ENCODE assay signal across 8 mouse cellular contexts in genomic region chr11:83039796-83040195, GRCm38 (mm10). TPM values are rescaled to one million over a fixed set of nuclear protein-coding genes. Genes with fewer than 3 reads are reported as not detected.
A peak's percentile ranks its signal among the peaks of the same experiment; 100 is the strongest.
DNase-seq lines count a peak whose midpoint lies in the region; ATAC-seq and TF ChIP-seq lines count a peak whose summit lies in the region.

No protein-coding gene starts in this region.

- no peaks in the 10 kb centered on the region for H3K27me3 ChIP-seq in lung, postnatal 0 days (replicated peaks; ENCODE audit: insufficient read depth, low read length)
- no peaks in the 10 kb centered on the region for H3K27me3 ChIP-seq in hindbrain, postnatal 0 days (ENCODE audit: insufficient read depth, low read length)
- H3K27me3 ChIP-seq in small intestine, adult 2 months (ENCODE audit: control insufficient read depth, insufficient read depth, low read length) = no peaks in the 10 kb centered on the region

- no peak for TF ChIP-seq EP300 in lung, postnatal 0 days (IDR thresholded peaks at IDR 0.05)

- no peaks in the 10 kb centered on the region for H3K36me3 ChIP-seq in lung, postnatal 0 days (ENCODE audit: insufficient read depth, low read length)
- H3K36me3 ChIP-seq in hindbrain, postnatal 0 days (ENCODE audit: insufficient read depth, low read length) = no peaks in the 10 kb centered on the region
- no peaks in the 10 kb centered on the region for H3K36me3 ChIP-seq in small intestine, adult 2 months (ENCODE audit: control insufficient read depth, insufficient read depth, low read length)

- H3K4me3 ChIP-seq in lung, postnatal 0 days (ENCODE audit: low read depth, low read length) = peak overlapping the region; percentile 6; the same call in 1 of the 2 replicates
- no peak overlapping the region for H3K4me3 ChIP-seq in lung, adult 2 months (replicated peaks; ENCODE audit: extremely low read depth, low read depth, low read length)
- no peak overlapping the region for H3K4me3 ChIP-seq in hindbrain, postnatal 0 days (ENCODE audit: low read length)
- H3K4me3 ChIP-seq in small intestine, adult 2 months (ENCODE audit: low read depth, low read length) = peak overlapping the region; percentile 51

- peak; percentile 37 for DNase-seq in CD4-positive, CD25-positive, alpha-beta regulatory T cell, adult 2 months (ENCODE audit: low read depth, low spot score)
- no peak for DNase-seq in lung, postnatal 0 days (ENCODE audit: low spot score)
- DNase-seq in lung, adult 2 months = no peak
- no peak for DNase-seq in hindbrain, postnatal 0 days (ENCODE audit: low spot score)
- no peak for DNase-seq in layer of hippocampus, adult 8-10 months (ENCODE audit: low spot score in 2 of 2)
- no peak for DNase-seq in gastrocnemius, adult 18-20 months (ENCODE audit: low spot score)

- ATAC-seq in CD4-positive, CD25-positive, alpha-beta regulatory T cell, adult 4 months = no peak
- no peak for ATAC-seq in lung, postnatal 0 days
- no peak for ATAC-seq in hindbrain, postnatal 0 days

- H3K4me2 ChIP-seq in lung, postnatal 0 days (replicated peaks; ENCODE audit: low read depth, low read length) = peak overlapping the region; percentile 42
- peak overlapping the region; percentile 11; the same call in 1 of the 2 replicates for H3K4me2 ChIP-seq in hindbrain, postnatal 0 days (ENCODE audit: low read depth, low read length)

- no peaks in the 10 kb centered on the region for H3K9me3 ChIP-seq in lung, postnatal 0 days (ENCODE audit: low read length)
- no peaks in the 10 kb centered on the region for H3K9me3 ChIP-seq in hindbrain, postnatal 0 days (ENCODE audit: low read length)

- WGBS in lung, postnatal 0 days = 17% methylated on average over 19 of the region's 19 CpGs
- 8% methylated on average over 19 of the region's 19 CpGs for whole genome bisulfite sequencing in lung, adult 2 months
- WGBS in hindbrain, postnatal 0 days = 17% methylated on average over 19 of the region's 19 CpGs
- WGBS in small intestine, adult 2 months = 17% methylated on average over 19 of the region's 19 CpGs

- no peak overlapping the region for H3K27ac ChIP-seq in lung, postnatal 0 days (ENCODE audit: low read length)
- H3K27ac ChIP-seq in hindbrain, postnatal 0 days = no peak overlapping the region
- no peak overlapping the region for H3K27ac ChIP-seq in small intestine, adult 2 months (ENCODE audit: insufficient read depth, low read depth, low read length)

- no peaks in the 10 kb centered on the region for H3K4me1 ChIP-seq in lung, postnatal 0 days (ENCODE audit: insufficient read depth, low read depth, low read length)
- H3K4me1 ChIP-seq in lung, adult 2 months (ENCODE audit: control insufficient read depth, insufficient read depth, low read length) = no peaks in the 10 kb centered on the region
- no peaks in the 10 kb centered on the region for H3K4me1 ChIP-seq in hindbrain, postnatal 0 days (ENCODE audit: insufficient read depth, low read length)
- H3K4me1 ChIP-seq in small intestine, adult 2 months (ENCODE audit: control insufficient read depth, insufficient read depth, insufficient read length, low read length) = no peaks in the 10 kb centered on the region; the same call in 1 of the 2 replicates

- TF ChIP-seq CTCF in lung, postnatal 0 days (IDR thresholded peaks at IDR 0.05) = no peak
- no peak for TF ChIP-seq CTCF in lung, adult 2 months (IDR thresholded peaks at IDR 0.05; ENCODE audit: insufficient read depth, low read length)
- TF ChIP-seq CTCF in hindbrain, postnatal 0 days (IDR thresholded peaks at IDR 0.05; ENCODE audit: low read depth) = no peak
- TF ChIP-seq CTCF in small intestine, adult 2 months (IDR thresholded peaks at IDR 0.05; ENCODE audit: extremely low read depth, insufficient read length, insufficient replicate concordance, low read depth, low read length) = no peak

- H3K9ac ChIP-seq in lung, postnatal 0 days (replicated peaks; ENCODE audit: low read depth) = no peak overlapping the region
- H3K9ac ChIP-seq in hindbrain, postnatal 0 days (replicated peaks; ENCODE audit: low read length) = no peak overlapping the region

- TF ChIP-seq POLR2A in lung, adult 2 months (IDR thresholded peaks at IDR 0.05; ENCODE audit: borderline replicate concordance, extremely low read depth, low read depth, low read length) = no peak
- TF ChIP-seq POLR2A in small intestine, adult 2 months (IDR thresholded peaks at IDR 0.05; ENCODE audit: low read depth, low read length) = no peak

RNA-seq across cellular contexts. Expression of gene Slfn8, which starts 19.2 kb away (rescaled TPM):
- polyA plus RNA-seq in CD4-positive, CD25-positive, alpha-beta regulatory T cell, adult 4 months (2017; shearing (Covaris generic)) = 100 to 1,000 TPM; 109 to 141 TPM
- polyA plus RNA-seq in lung, postnatal 0 days (2015; fragmentation: Nextera tagmentation; extraction: Ambion mirVana) = 0.33 and 0.54 TPM in 2 replicates
- 0.20 and 0.60 TPM in 2 replicates for polyA plus RNA-seq in lung, adult 2 months (2012; rRNA removed)
- total RNA-seq in hindbrain, postnatal 0 days (2014; rRNA removed) = 0.42 and 0.83 TPM in 2 replicates
- 0.21 and 0.25 TPM in 2 replicates for polyA plus RNA-seq in hindbrain, postnatal 0 days (2015; fragmentation: Nextera tagmentation; extraction: Ambion mirVana)
- polyA plus RNA-seq in small intestine, adult 2 months (2012; rRNA removed) = 0.11 and 0.28 TPM in 2 replicates
- 1 to 10 TPM in 2 of 4 experiments, under 1 TPM in 2; 0.23 to 2.6 (median 1.1) TPM for total RNA-seq in layer of hippocampus, adult 8-10 months (2022)
- total RNA-seq in gastrocnemius, adult 18-20 months (2021) = under 1 TPM; 0.11 to 0.21 TPM

RNA-seq across cellular contexts. Expression of gene Slfn2, which starts 25.1 kb away (rescaled TPM):
- polyA plus RNA-seq in CD4-positive, CD25-positive, alpha-beta regulatory T cell, adult 4 months (2017; shearing (Covaris generic)) = 100 to 1,000 TPM; 806 to 834 TPM
- polyA plus RNA-seq in lung, postnatal 0 days (2015; fragmentation: Nextera tagmentation; extraction: Ambion mirVana) = 19.0 and 21.5 TPM in 2 replicates
- 6.5 and 10.1 TPM in 2 replicates for polyA plus RNA-seq in lung, adult 2 months (2012; rRNA removed)
- total RNA-seq in hindbrain, postnatal 0 days (2014; rRNA removed) = 0.36 and 1.7 TPM in 2 replicates
- 1.6 and 2.0 TPM in 2 replicates for polyA plus RNA-seq in hindbrain, postnatal 0 days (2015; fragmentation: Nextera tagmentation; extraction: Ambion mirVana)
- polyA plus RNA-seq in small intestine, adult 2 months (2012; rRNA removed) = 3.4 and 4.2 TPM in 2 replicates
- 1 to 10 TPM in 2 of 4 experiments, under 1 TPM in 2; 0.43 to 2.9 (median 0.97) TPM for total RNA-seq in layer of hippocampus, adult 8-10 months (2022)
- 1 to 10 TPM in 1 of 2 experiments, under 1 TPM in 1; 0.62 to 1.2 TPM for total RNA-seq in gastrocnemius, adult 18-20 months (2021)

RNA-seq across cellular contexts. Expression of gene Slfn9, which starts 48.2 kb away (rescaled TPM):
- 10 to 100 TPM; 10.7 to 17.9 TPM for polyA plus RNA-seq in CD4-positive, CD25-positive, alpha-beta regulatory T cell, adult 4 months (2017; shearing (Covaris generic))
- 2.2 and 3.1 TPM in 2 replicates for polyA plus RNA-seq in lung, postnatal 0 days (2015; fragmentation: Nextera tagmentation; extraction: Ambion mirVana)
- 0.32 and 0.75 TPM in 2 replicates for polyA plus RNA-seq in lung, adult 2 months (2012; rRNA removed)
- total RNA-seq in hindbrain, postnatal 0 days (2014; rRNA removed) = 1.5 and 3.2 TPM in 2 replicates
- polyA plus RNA-seq in hindbrain, postnatal 0 days (2015; fragmentation: Nextera tagmentation; extraction: Ambion mirVana) = 2.2 and 2.4 TPM in 2 replicates
- polyA plus RNA-seq in small intestine, adult 2 months (2012; rRNA removed) = 0.30 and 0.61 TPM in 2 replicates
- 1 to 10 TPM in 2 of 4 experiments, under 1 TPM in 2; 0.23 to 1.7 (median 0.92) TPM for total RNA-seq in layer of hippocampus, adult 8-10 months (2022)
- total RNA-seq in gastrocnemius, adult 18-20 months (2021) = under 1 TPM; 0.14 to 0.28 TPM

Comparison
In these comparisons a context has a peak if more than half of its experiments do, and no peak if none do; other contexts are left out.
1. H3K4me3 ChIP-seq: peak in lung, postnatal 0 days (single experiment) and small intestine, adult 2 months (single experiment); none in lung, adult 2 months (single experiment) and hindbrain, postnatal 0 days (single experiment).
2. RNA of gene Slfn8, which starts 19.2 kb away (polyA plus RNA-seq): 109 to 141 TPM in CD4-positive, CD25-positive, alpha-beta regulatory T cell, adult 4 months; 0.33 to 0.54 TPM in lung, postnatal 0 days, 0.11 to 0.28 TPM in small intestine, adult 2 months, 0.21 to 0.25 TPM in hindbrain, postnatal 0 days and 0.20 to 0.60 TPM in lung, adult 2 months; every median in the first group is over 10 times any median in the second.
3. RNA of gene Slfn2, which starts 25.1 kb away (polyA plus RNA-seq): 806 to 834 TPM in CD4-positive, CD25-positive, alpha-beta regulatory T cell, adult 4 months; 19.0 to 21.5 TPM in lung, postnatal 0 days, 6.5 to 10.1 TPM in lung, adult 2 months, 3.4 to 4.2 TPM in small intestine, adult 2 months and 1.6 to 2.0 TPM in hindbrain, postnatal 0 days; every median in the first group is over 10 times any median in the second.